In the genomic region with DNA sequence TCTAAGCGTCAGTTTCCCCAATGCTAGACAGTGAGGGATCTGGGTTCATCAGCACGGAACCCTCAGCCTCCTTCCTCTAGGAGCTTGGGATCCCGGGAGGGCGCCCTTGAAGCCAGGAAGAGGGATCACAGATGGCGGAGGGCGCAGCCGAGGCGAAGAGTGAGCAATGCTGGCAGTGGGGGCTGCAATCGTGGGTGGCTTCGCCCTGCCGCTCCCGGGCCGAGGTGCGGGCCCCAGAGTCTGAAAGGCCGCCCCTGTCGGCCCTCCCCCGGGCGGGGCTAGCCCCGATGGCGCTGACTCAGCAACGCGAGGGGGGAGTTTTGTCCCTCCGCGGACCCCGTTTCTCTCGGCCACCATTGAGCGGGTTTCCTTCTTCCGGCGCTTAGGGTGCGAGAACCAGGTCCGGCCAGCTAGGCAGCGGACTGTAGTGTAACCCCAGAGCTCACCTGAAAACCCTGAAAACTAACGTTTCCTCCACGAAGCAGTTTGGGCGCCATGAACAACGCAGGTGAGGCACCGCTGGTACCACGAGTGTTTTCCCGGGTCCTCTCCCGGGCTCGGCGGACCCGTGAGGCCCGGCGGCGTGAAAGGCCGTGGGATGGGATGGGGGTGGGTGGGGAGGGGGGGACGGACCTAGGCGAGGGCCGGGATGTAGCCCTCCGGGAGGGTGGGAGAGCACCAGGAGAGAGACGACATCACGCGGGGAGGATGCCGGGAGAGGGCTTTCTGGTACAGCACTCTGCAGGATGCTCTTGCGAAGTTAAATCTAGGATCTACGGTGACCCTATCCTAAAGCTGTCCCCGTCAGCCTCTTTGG, we compare ENCODE assay signal across 7 mouse cellular contexts. TPM values are rescaled to one million over a fixed set of nuclear protein-coding genes. Genes with fewer than 3 reads are reported as not detected.
DNase-seq lines count a peak whose midpoint lies in the region; ATAC-seq and TF ChIP-seq lines count a peak whose summit lies in the region.

No protein-coding gene starts in this region.

- no peaks in the 10 kb centered on the region for H3K79me2 ChIP-seq in heart, adult 2 months (replicated peaks; ENCODE audit: control insufficient read depth, insufficient read depth, low read length)

- peak overlapping the region; percentile 73 for H3K27ac ChIP-seq in embryonic facial prominence, embryonic 12.5 days
- H3K27ac ChIP-seq in heart, adult 2 months, result peak overlapping the region; percentile 96
- peak overlapping the region; percentile 76 for H3K27ac ChIP-seq in limb, embryonic 13.5 days
- H3K27ac ChIP-seq in midbrain, embryonic 16.5 days (ENCODE audit: low read length), result peak overlapping the region; percentile 67

- H3K9me3 ChIP-seq in embryonic facial prominence, embryonic 12.5 days, result no peaks in the 10 kb centered on the region
- H3K9me3 ChIP-seq in limb, embryonic 13.5 days, result no peaks in the 10 kb centered on the region
- H3K9me3 ChIP-seq in midbrain, embryonic 16.5 days (replicated peaks; ENCODE audit: control insufficient read depth, low read length, poor library complexity, severe bottlenecking), result no peaks in the 10 kb centered on the region

- TF ChIP-seq CTCF in heart, adult 2 months (IDR thresholded peaks at IDR 0.05), result no peak; the same call in 1 of the 2 replicates

- peak; percentile 93 for TF ChIP-seq POLR2A in heart, adult 2 months (IDR thresholded peaks at IDR 0.05; ENCODE audit: insufficient read depth, low read depth, low read length)

- WGBS in embryonic facial prominence, embryonic 12.5 days, result under 1% methylated on average over 57 of the region's 58 CpGs
- WGBS in heart, adult 2 months, result under 1% methylated on average over 58 of the region's 58 CpGs
- WGBS in limb, embryonic 13.5 days, result under 1% methylated on average over 58 of the region's 58 CpGs
- WGBS in midbrain, embryonic 16.5 days, result under 1% methylated on average over 57 of the region's 58 CpGs

- peaks cover 6% of the 10 kb centered on the region; the same call in 1 of the 2 replicates for H3K36me3 ChIP-seq in embryonic facial prominence, embryonic 12.5 days
- H3K36me3 ChIP-seq in heart, adult 2 months (ENCODE audit: control insufficient read depth, insufficient read depth, low read length), result peaks cover 5% of the 10 kb centered on the region; the same call in 1 of the 2 replicates
- H3K36me3 ChIP-seq in limb, embryonic 13.5 days, result peaks cover 18% of the 10 kb centered on the region
- H3K36me3 ChIP-seq in midbrain, embryonic 16.5 days (ENCODE audit: control insufficient read depth, insufficient read depth, low read length), result no peaks in the 10 kb centered on the region

- 0 out of 2 replicates have a peak, but pooled peaks have one; percentile 15 for TF ChIP-seq EP300 in heart, adult 2 months (IDR thresholded peaks at IDR 0.05; ENCODE audit: insufficient read depth, low read depth, low read length)

- ATAC-seq in embryonic facial prominence, embryonic 12.5 days (ENCODE audit: insufficient number of reproducible peaks, insufficient read depth, low FRiP score, low TSS enrichment), result peak; percentile 94
- peak; percentile 91 for ATAC-seq in limb, embryonic 13.5 days (ENCODE audit: low FRiP score, low read depth)
- peak; percentile 95 for ATAC-seq in midbrain, embryonic 16.5 days

- H3K27me3 ChIP-seq in embryonic facial prominence, embryonic 12.5 days, result no peaks in the 10 kb centered on the region
- H3K27me3 ChIP-seq in heart, adult 2 months (ENCODE audit: control insufficient read depth, insufficient read depth, low read length), result no peaks in the 10 kb centered on the region
- H3K27me3 ChIP-seq in limb, embryonic 13.5 days, result no peaks in the 10 kb centered on the region
- no peaks in the 10 kb centered on the region; the same call in 1 of the 2 replicates for H3K27me3 ChIP-seq in midbrain, embryonic 16.5 days (ENCODE audit: control insufficient read depth, insufficient read depth, low read depth, low read length)

- peak overlapping the region; percentile 86 for H3K9ac ChIP-seq in embryonic facial prominence, embryonic 12.5 days
- H3K9ac ChIP-seq in heart, adult 2 months (ENCODE audit: low read depth, low read length), result peak overlapping the region; percentile 97
- H3K9ac ChIP-seq in limb, embryonic 13.5 days, result peak overlapping the region; percentile 89
- peak overlapping the region; percentile 75 for H3K9ac ChIP-seq in midbrain, embryonic 16.5 days (ENCODE audit: low read depth, low read length)

- peaks cover 9% of the 10 kb centered on the region for H3K4me1 ChIP-seq in embryonic facial prominence, embryonic 12.5 days
- peaks cover 5% of the 10 kb centered on the region for H3K4me1 ChIP-seq in heart, adult 2 months (ENCODE audit: control insufficient read depth, insufficient read depth, low read length)
- H3K4me1 ChIP-seq in limb, embryonic 13.5 days, result peaks cover 9% of the 10 kb centered on the region
- H3K4me1 ChIP-seq in midbrain, embryonic 16.5 days (ENCODE audit: control insufficient read depth, insufficient read depth, low read length), result peaks cover 11% of the 10 kb centered on the region

- H3K4me2 ChIP-seq in embryonic facial prominence, embryonic 12.5 days (replicated peaks), result peak overlapping the region; percentile 88
- peak overlapping the region; percentile 87 for H3K4me2 ChIP-seq in limb, embryonic 13.5 days (replicated peaks)
- H3K4me2 ChIP-seq in midbrain, embryonic 16.5 days (ENCODE audit: low read length), result peak overlapping the region; percentile 76

- DNase-seq in adrenal gland, postnatal 25 days, result peak; percentile 95
- peak; percentile 94 to 97 for DNase-seq in heart, adult 2 months
- DNase-seq in kidney, adult 8-10 months, result peak; percentile 90 to 94
- peak; percentile 91 to 92 for DNase-seq in spleen, postnatal 10 days (ENCODE audit: low spot score in 2 of 2)

- intact Hi-C loops in heart, adult 2 months (cut with DNase I), result loop anchor here (2.0 to 5.0 kb wide), 2 partner anchors 45 to 98 kb away; partner anchors contain the start of gene Cpd

- H3K4me3 ChIP-seq in embryonic facial prominence, embryonic 12.5 days, result peak overlapping the region; percentile 92
- H3K4me3 ChIP-seq in heart, adult 2 months, result peak overlapping the region; percentile 75
- peak overlapping the region; percentile 77 for H3K4me3 ChIP-seq in limb, embryonic 13.5 days
- H3K4me3 ChIP-seq in midbrain, embryonic 16.5 days (ENCODE audit: low read depth, low read length), result peak overlapping the region; percentile 89

RNA-seq across cellular contexts. Expression of gene Blmh, which starts 21.0 kb away (rescaled TPM):
- total RNA-seq in adrenal gland, postnatal 25 days (2021), result 46.5 and 59.5 TPM in 2 replicates
- polyA plus RNA-seq in embryonic facial prominence, embryonic 12.5 days (2016; fragmentation: Nextera tagmentation; extraction: Ambion mirVana), result 186 and 195 TPM in 2 replicates
- 10 to 100 TPM; 27.6 to 32.7 TPM for total RNA-seq in heart, adult 2 months (2021)
- 12.9 and 18.4 TPM in 2 replicates for polyA plus RNA-seq in heart, adult 2 months (2012; rRNA removed)
- 185 and 190 TPM in 2 replicates for polyA plus RNA-seq in limb, embryonic 13.5 days (2015; fragmentation: Nextera tagmentation; extraction: Ambion mirVana)
- polyA plus RNA-seq in midbrain, embryonic 16.5 days (2015; fragmentation: Nextera tagmentation; extraction: Ambion mirVana), result 139 and 151 TPM in 2 replicates

RNA-seq across cellular contexts. Expression of gene Tmigd1, which starts 43.6 kb away (rescaled TPM):
- total RNA-seq in adrenal gland, postnatal 25 days (2021), result 1.1 TPM in 1 of 2 replicates, not detected in the other
- not detected in 2 replicates for polyA plus RNA-seq in embryonic facial prominence, embryonic 12.5 days (2016; fragmentation: Nextera tagmentation; extraction: Ambion mirVana)
- under 1 TPM; 0.47 to 0.57 TPM for total RNA-seq in heart, adult 2 months (2021)
- 0.16 and 0.20 TPM in 2 replicates for polyA plus RNA-seq in heart, adult 2 months (2012; rRNA removed)
- polyA plus RNA-seq in limb, embryonic 13.5 days (2015; fragmentation: Nextera tagmentation; extraction: Ambion mirVana), result not detected in 2 replicates
- polyA plus RNA-seq in midbrain, embryonic 16.5 days (2015; fragmentation: Nextera tagmentation; extraction: Ambion mirVana), result not detected in 2 replicates

RNA-seq across cellular contexts. Expression of gene Slc6a4, which starts 52.8 kb away (rescaled TPM):
- 30.9 and 47.0 TPM in 2 replicates for total RNA-seq in adrenal gland, postnatal 25 days (2021)
- 0.75 and 0.87 TPM in 2 replicates for polyA plus RNA-seq in embryonic facial prominence, embryonic 12.5 days (2016; fragmentation: Nextera tagmentation; extraction: Ambion mirVana)
- total RNA-seq in heart, adult 2 months (2021), result 1 to 10 TPM in 1 of 2 experiments, under 1 TPM in 1; 0.73 to 1.8 TPM
- 1.7 and 2.1 TPM in 2 replicates for polyA plus RNA-seq in heart, adult 2 months (2012; rRNA removed)
- polyA plus RNA-seq in limb, embryonic 13.5 days (2015; fragmentation: Nextera tagmentation; extraction: Ambion mirVana), result 0.33 and 0.77 TPM in 2 replicates
- polyA plus RNA-seq in midbrain, embryonic 16.5 days (2015; fragmentation: Nextera tagmentation; extraction: Ambion mirVana), result 7.8 and 10.9 TPM in 2 replicates

Comparison
In these comparisons a context has a peak if more than half of its experiments do, and no peak if none do; other contexts are left out.
1. Peak in every context shown above with its lines: DNase-seq, ATAC-seq, H3K4me3 ChIP-seq and H3K27ac ChIP-seq.